Mouse (Mus musculus): ENCODE measurements around the gene Cyb5r4. TPM values are rescaled to one million over a fixed set of nuclear protein-coding genes. Genes with fewer than 3 reads are reported as not detected.

Cyb5r4 gene
- total and polyA plus RNA-seq, 2 experiments from 2014 or later, result 31.0 to 31.6 TPM

GRCm38 (mm10) chr9:87008919-87009318 is 12.9 kb upstream of the Cyb5r4 start:
- Histone ChIP-seq H3K9me3 (ENCODE audit: low read length) (no peaks in the 10 kb centered on the region), H3K4me1 (ENCODE audit: insufficient read depth, low read length) (no peaks in the 10 kb centered on the region), H3K4me3 (ENCODE audit: low read depth, low read length) (no peak overlapping the region), H3K9ac (replicated peaks; ENCODE audit: low read length, poor library complexity, severe bottlenecking) (no peak overlapping the region), H3K36me3 (ENCODE audit: insufficient read depth, low read length) (no peaks in the 10 kb centered on the region), H3K27me3 (ENCODE audit: insufficient read depth, low read length) (no peaks in the 10 kb centered on the region), H3K4me2 (ENCODE audit: low read depth, low read length, poor library complexity, severe bottlenecking) (no peak overlapping the region), H3K27ac (ENCODE audit: low read depth, low read length) (no peak overlapping the region)
- no peak for ATAC-seq (ENCODE audit: low FRiP score)
- no peak for TF ChIP-seq CTCF (IDR thresholded peaks at IDR 0.05)
- WGBS, result 82% methylated on average over 1 of the region's 1 CpGs
- DNase-seq (ENCODE audit: low spot score), result no peak

- Histone ChIP-seq H3K9ac (replicated peaks; ENCODE audit: low read length, poor library complexity, severe bottlenecking) (peak within 1 kb of the TSS; percentile 65), H3K27ac (ENCODE audit: low read depth, low read length) (peak within 1 kb of the TSS; percentile 70), H3K9me3 (ENCODE audit: low read length) (no peaks in the 10 kb centered on the region), H3K27me3 (ENCODE audit: insufficient read depth, low read length) (no peaks in the 10 kb centered on the region), H3K4me1 (ENCODE audit: insufficient read depth, low read length) (peaks cover 7% of the 10 kb centered on the region; the same call in 1 of the 2 replicates), H3K4me2 (ENCODE audit: low read depth, low read length, poor library complexity, severe bottlenecking) (peak within 1 kb of the TSS; percentile 64), H3K4me3 (ENCODE audit: low read depth, low read length) (peak within 1 kb of the TSS; percentile 62), H3K36me3 (ENCODE audit: insufficient read depth, low read length) (no peaks in the 10 kb centered on the region)
- no peak for TF ChIP-seq CTCF (IDR thresholded peaks at IDR 0.05)
- DNase-seq (ENCODE audit: low spot score) (peak; percentile 43), ATAC-seq (ENCODE audit: low FRiP score) (peak; percentile 84)
- WGBS, result under 1% methylated on average over 68 of the region's 71 CpGs
These were observed 6.4 kb upstream of the Cyb5r4 start, which contains the start of gene Ripply2 for GRCm38 (mm10) chr9:87015288-87015937. TSS of gene Ripply2 (plus strand) at chr9:87015537.

- Histone ChIP-seq H3K36me3 (ENCODE audit: insufficient read depth, low read length) (no peaks in the 10 kb centered on the region), H3K4me1 (ENCODE audit: insufficient read depth, low read length) (peaks cover 7% of the 10 kb centered on the region; the same call in 1 of the 2 replicates), H3K9ac (replicated peaks; ENCODE audit: low read length, poor library complexity, severe bottlenecking) (peak overlapping the region; percentile 65), H3K27me3 (ENCODE audit: insufficient read depth, low read length) (no peaks in the 10 kb centered on the region), H3K9me3 (ENCODE audit: low read length) (no peaks in the 10 kb centered on the region), H3K27ac (ENCODE audit: low read depth, low read length) (peak overlapping the region; percentile 70), H3K4me3 (ENCODE audit: low read depth, low read length) (peak overlapping the region; percentile 62), H3K4me2 (ENCODE audit: low read depth, low read length, poor library complexity, severe bottlenecking) (peak overlapping the region; percentile 64)
- 7% methylated on average over 10 of the region's 10 CpGs for WGBS
- TF ChIP-seq CTCF (IDR thresholded peaks at IDR 0.05), result no peak
- DNase-seq (ENCODE audit: low spot score) (no peak), ATAC-seq (ENCODE audit: low FRiP score) (peak; percentile 80)
These were observed 5.9 kb upstream of the Cyb5r4 start for GRCm38 (mm10) chr9:87015938-87016294.

GRCm38 (mm10) chr9:87025764-87026163 is 4.0 kb downstream of the Cyb5r4 start:
- ATAC-seq (ENCODE audit: low FRiP score) (no peak), DNase-seq (ENCODE audit: low spot score) (no peak)
- no peak overlapping the region for H3K4me2 ChIP-seq (ENCODE audit: low read depth, low read length, poor library complexity, severe bottlenecking)
- H3K4me3 ChIP-seq (ENCODE audit: low read depth, low read length), result no peak overlapping the region
- TF ChIP-seq CTCF (IDR thresholded peaks at IDR 0.05), result no peak
- no peaks in the 10 kb centered on the region for H3K9me3 ChIP-seq (ENCODE audit: low read length)
- peaks cover 3% of the 10 kb centered on the region for H3K4me1 ChIP-seq (ENCODE audit: insufficient read depth, low read length)
- no peak overlapping the region for H3K27ac ChIP-seq (ENCODE audit: low read depth, low read length)
- 80% methylated on average over 6 of the region's 6 CpGs for WGBS
- H3K9ac ChIP-seq (replicated peaks; ENCODE audit: low read length, poor library complexity, severe bottlenecking), result no peak overlapping the region
- no peaks in the 10 kb centered on the region for H3K27me3 ChIP-seq (ENCODE audit: insufficient read depth, low read length)
- H3K36me3 ChIP-seq (ENCODE audit: insufficient read depth, low read length), result 0 out of 2 replicates have a peak, but pooled peaks cover 3% of the 10 kb centered on the region

GRCm38 (mm10) chr9:87027423-87028084 is 5.7 kb downstream of the Cyb5r4 start:
- Histone ChIP-seq H3K4me2 (ENCODE audit: low read depth, low read length, poor library complexity, severe bottlenecking) (no peak overlapping the region), H3K27ac (ENCODE audit: low read depth, low read length) (no peak overlapping the region), H3K9me3 (ENCODE audit: low read length) (no peaks in the 10 kb centered on the region), H3K9ac (replicated peaks; ENCODE audit: low read length, poor library complexity, severe bottlenecking) (no peak overlapping the region), H3K4me1 (ENCODE audit: insufficient read depth, low read length) (peaks cover 3% of the 10 kb centered on the region), H3K4me3 (ENCODE audit: low read depth, low read length) (no peak overlapping the region), H3K36me3 (ENCODE audit: insufficient read depth, low read length) (0 out of 2 replicates have a peak, but pooled peaks cover 7% of the 10 kb centered on the region), H3K27me3 (ENCODE audit: insufficient read depth, low read length) (no peaks in the 10 kb centered on the region)
- peak; percentile 86 for DNase-seq (ENCODE audit: low spot score)
- peak; percentile 78 for ATAC-seq (ENCODE audit: low FRiP score)
- WGBS, result 42% methylated on average over 8 of the region's 8 CpGs
- TF ChIP-seq CTCF (IDR thresholded peaks at IDR 0.05), result peak; percentile 96

- H3K9ac ChIP-seq (replicated peaks; ENCODE audit: low read length, poor library complexity, severe bottlenecking), result no peak overlapping the region
- H3K4me2 ChIP-seq (ENCODE audit: low read depth, low read length, poor library complexity, severe bottlenecking), result no peak overlapping the region
- DNase-seq (ENCODE audit: low spot score) (no peak), ATAC-seq (ENCODE audit: low FRiP score) (no peak)
- TF ChIP-seq CTCF (IDR thresholded peaks at IDR 0.05), result no peak
- H3K27me3 ChIP-seq (ENCODE audit: insufficient read depth, low read length), result no peaks in the 10 kb centered on the region
- no peaks in the 10 kb centered on the region for H3K4me1 ChIP-seq (ENCODE audit: insufficient read depth, low read length)
- H3K9me3 ChIP-seq (ENCODE audit: low read length), result no peaks in the 10 kb centered on the region
- H3K27ac ChIP-seq (ENCODE audit: low read depth, low read length), result no peak overlapping the region
- WGBS, result 90% methylated on average over 4 of the region's 4 CpGs
- H3K36me3 ChIP-seq (ENCODE audit: insufficient read depth, low read length), result peaks cover 18% of the 10 kb centered on the region; the same call in 1 of the 2 replicates
- no peak overlapping the region for H3K4me3 ChIP-seq (ENCODE audit: low read depth, low read length)
These were observed 10.4 kb downstream of the Cyb5r4 start for GRCm38 (mm10) chr9:87032196-87032595.

All from midbrain, postnatal 0 days (tissue).